Mouse (Mus musculus) testis, adult 2 months (tissue): ENCODE data around the gene I0C0044D17Rik.

Source experiments
- CTCF ChIP-seq: fragments of 200-500 bp; IDR thresholded peaks from 2 replicates; pipeline ENCODE4 v1.5.1; 2012; ENCODE audit warnings: low read depth, mild to moderate bottlenecking, inconsistent platforms, low read length, moderate library complexity; ENCODE audit not compliant: control insufficient read depth, insufficient read depth, insufficient replicate concordance
- POLR2A ChIP-seq: fragments of 200-500 bp; IDR thresholded peaks from 2 replicates; pipeline ENCODE4 v1.6.1; 2012; ENCODE audit warnings: low read depth, mild to moderate bottlenecking, inconsistent platforms, low read length, moderate library complexity; ENCODE audit not compliant: control insufficient read depth

GRCm38 (mm10) chr4:98816807-98817183, 6.8 kb downstream of the I0C0044D17Rik start:
- TF ChIP-seq CTCF: no peak
- TF ChIP-seq POLR2A: no peak
